Mouse (Mus musculus) CH12.LX (cell line): ENCODE data around the gene Lamp1. TPM values are rescaled to one million over a fixed set of nuclear protein-coding genes. Genes with fewer than 3 reads are reported as not detected.
A peak's percentile ranks its signal among the peaks of the same experiment; 100 is the strongest.

Experiments used
- DNase-seq: peaks from one replicate; pipeline ENCODE4 v3.0.0-alpha.2; 2013; ENCODE audit errors: extremely low read depth
- H3K27ac ChIP-seq: 2 replicates; pipeline ENCODE4 v1.5.1; 2012; ENCODE audit warnings: low read depth, mild to moderate bottlenecking, control low read depth, moderate library complexity; ENCODE audit not compliant: insufficient read depth
- H3K27me3 ChIP-seq: replicated peaks from 2 replicates; pipeline ENCODE3; 2012; ENCODE audit warnings: inconsistent platforms
- H3K36me3 ChIP-seq, 2 experiments: replicated peaks in 1 of 2; 2 replicates each; pipeline versions ENCODE3 to v1.6.1; 2012; ENCODE audit warnings: inconsistent platforms in 1 of 2, low read length in 1 of 2, mild to moderate bottlenecking in 1 of 2, mixed read lengths in 1 of 2, moderate library complexity in 1 of 2; ENCODE audit not compliant: control insufficient read depth in 1 of 2, insufficient read depth in 1 of 2
- H3K4me1 ChIP-seq, 2 experiments: 2 replicates each; pipeline ENCODE4 v1.6.1; 2012; ENCODE audit warnings: inconsistent platforms in 1 of 2, moderate library complexity in 1 of 2; ENCODE audit not compliant: insufficient read depth in 2 of 2, control insufficient read depth in 1 of 2
- H3K4me2 ChIP-seq: 2 replicates; pipeline ENCODE4 v1.6.1; 2012; ENCODE audit warnings: low read depth, mild to moderate bottlenecking, control low read depth; ENCODE audit not compliant: poor library complexity, insufficient read depth, severe bottlenecking
- H3K4me3 ChIP-seq, 3 experiments: fragments of 150-350 bp in 1 of 3; sonication (generic) in 1 of 3; replicated peaks in 1 of 3; 2 replicates each; pipeline versions ENCODE3 to v1.5.1; 2011 to 2012; ENCODE audit warnings: low read depth in 2 of 3, low read length in 2 of 3, mild to moderate bottlenecking in 2 of 3, moderate library complexity in 2 of 3, control low read depth in 1 of 3, improper control_type of control experiment in 1 of 3, inconsistent platforms in 1 of 3, mixed read lengths in 1 of 3; ENCODE audit not compliant: poor library complexity in 1 of 3
- H3K79me2 ChIP-seq: replicated peaks from 2 replicates; pipeline ENCODE4 v1.6.1; 2012; ENCODE audit warnings: mild to moderate bottlenecking, moderate library complexity; ENCODE audit not compliant: control insufficient read depth, poor library complexity, insufficient read depth, severe bottlenecking; ENCODE audit errors: extremely low read depth
- H3K9ac ChIP-seq: 2 replicates; pipeline ENCODE4 v1.6.1; 2012; ENCODE audit warnings: low read depth, mild to moderate bottlenecking, control low read depth, moderate library complexity; ENCODE audit not compliant: insufficient read depth
- H3K9me3 ChIP-seq: replicated peaks from 2 replicates; pipeline ENCODE3; 2012; ENCODE audit warnings: low read length, inconsistent platforms, mixed read lengths
- BHLHE40 ChIP-seq: IDR thresholded peaks from 2 replicates; pipeline ENCODE4 v1.6.1; 2011; ENCODE audit warnings: mild to moderate bottlenecking, low read depth, low read length, improper control_type of control experiment
- CTCF ChIP-seq, 2 experiments: IDR thresholded peaks in 1 of 2; conservative IDR thresholded peaks in 1 of 2; 2 replicates each; pipeline ENCODE4 v1.5.1; 2011 to 2012; ENCODE audit warnings: low read depth in 2 of 2, low read length in 2 of 2, improper control_type of control experiment in 1 of 2, inconsistent platforms in 1 of 2, mild to moderate bottlenecking in 1 of 2, moderate library complexity in 1 of 2
- EP300 ChIP-seq: IDR thresholded peaks from 2 replicates; pipeline ENCODE4 v1.6.1; 2011; ENCODE audit warnings: low read length, improper control_type of control experiment
- ETS1 ChIP-seq: conservative IDR thresholded peaks from 2 replicates; pipeline ENCODE4 v1.6.1; 2012; ENCODE audit warnings: low read depth, mild to moderate bottlenecking, inconsistent platforms, low read length, improper control_type of control experiment, moderate library complexity
- IRF4 ChIP-seq: IDR thresholded peaks from 2 replicates; pipeline ENCODE4 v1.6.1; 2014; ENCODE audit warnings: low read depth, mild to moderate bottlenecking, inconsistent platforms, low read length, improper control_type of control experiment
- JUN ChIP-seq: IDR thresholded peaks from 2 replicates; pipeline ENCODE4 v1.6.1; 2011; ENCODE audit warnings: low read depth, mild to moderate bottlenecking, low read length, improper control_type of control experiment, moderate library complexity; ENCODE audit not compliant: insufficient read depth
- JUND ChIP-seq: conservative IDR thresholded peaks from 2 replicates; pipeline ENCODE4 v1.6.1; 2011; ENCODE audit warnings: low read depth, low read length, improper control_type of control experiment
- KAT2A ChIP-seq: IDR thresholded peaks from 2 replicates; pipeline ENCODE4 v1.6.1; 2012; ENCODE audit warnings: low read length, improper control_type of control experiment, inconsistent platforms; ENCODE audit not compliant: insufficient replicate concordance
- MAX ChIP-seq: IDR thresholded peaks from 2 replicates; pipeline ENCODE4 v1.6.1; 2011; ENCODE audit warnings: low read length, improper control_type of control experiment
- MAZ ChIP-seq: IDR thresholded peaks from 2 replicates; pipeline ENCODE4 v1.6.1; 2012; ENCODE audit warnings: low read depth, mild to moderate bottlenecking, inconsistent platforms, low read length, improper control_type of control experiment, moderate library complexity
- MXI1 ChIP-seq: IDR thresholded peaks from 2 replicates; pipeline ENCODE4 v1.6.1; 2011; ENCODE audit warnings: mild to moderate bottlenecking, low read depth, low read length, improper control_type of control experiment
- NELFE ChIP-seq: IDR thresholded peaks from 2 replicates; pipeline ENCODE4 v1.6.1; 2011; ENCODE audit warnings: low read depth, low read length, improper control_type of control experiment
- NRF1 ChIP-seq: IDR thresholded peaks from 2 replicates; pipeline ENCODE4 v1.6.1; 2014; ENCODE audit warnings: low read depth, mild to moderate bottlenecking, inconsistent platforms, low read length, improper control_type of control experiment, moderate library complexity
- POLR2A ChIP-seq: IDR thresholded peaks from 2 replicates; pipeline ENCODE4 v1.6.1; 2011; ENCODE audit warnings: low read depth, mild to moderate bottlenecking, improper control_type of control experiment, low read length
- SIN3A ChIP-seq: IDR thresholded peaks from 2 replicates; pipeline ENCODE4 v1.6.1; 2012; ENCODE audit warnings: low read length, improper control_type of control experiment, inconsistent platforms
- TCF12 ChIP-seq: IDR thresholded peaks from 2 replicates; pipeline ENCODE4 v1.6.1; 2014; ENCODE audit warnings: low read depth, mild to moderate bottlenecking, inconsistent platforms, low read length, improper control_type of control experiment
- USF2 ChIP-seq: conservative IDR thresholded peaks from 2 replicates; pipeline ENCODE4 v1.6.1; 2011; ENCODE audit warnings: low read depth, low read length, improper control_type of control experiment
- dilution Hi-C: fragments of 300-500 bp; cut with MboI; formaldehyde crosslinking; loops from 2 replicates; pipeline ENCODE4 v1.14.3; 2020; ENCODE audit warnings: low sequenced_read_pairs; ENCODE audit not compliant: extremely low pct_unique_long_range_greater_than_20kb, extremely low pct_ligation_motif_present
- in situ Hi-C: fragments of 300-500 bp; cut with MboI; formaldehyde crosslinking; loops from 3 replicates; pipeline ENCODE4 v1.14.3; 2019; ENCODE audit warnings: low sequenced_read_pairs, low pct_ligation_motif_present, low pct_unique_long_range_greater_than_20kb, mixed read lengths
- polyA plus RNA-seq: library from polyadenylated mRNA; unstranded; fragments of >175 nt; gene quantifications from 2 replicates; pipeline ENCODE4 v1.2.1, GENCODE M21; 2012; ENCODE audit warnings: low read depth; ENCODE audit not compliant: insufficient read length
- total RNA-seq, 2 experiments: library from RNA; depleted of rRNA; stranded (reverse); fragments of 300-350 nt in 1 of 2; fragments of >200 nt in 1 of 2; gene quantifications; 2 replicates each; pipeline ENCODE4 v1.2.3; 2012 to 2014

The Lamp1 gene
- total and polyA plus RNA-seq, 3 experiments, result 56.7 to 69.4 (median 64.3) TPM

GRCm38 (mm10) chr8:13113232-13113631 is 45.7 kb upstream of the Lamp1 start:
- Histone ChIP-seq H3K27me3 (no peaks in the 10 kb centered on the region), H3K79me2 (no peaks in the 10 kb centered on the region), H3K36me3 (peaks cover 3 to 46% of the 10 kb centered on the region in 2 experiments), H3K9ac (no peak overlapping the region), H3K4me1 (peaks cover 6 to 19% of the 10 kb centered on the region in 2 experiments; a peak in 3 of 4 replicates), H3K4me2 (no peak overlapping the region), H3K27ac (no peak overlapping the region), H3K4me3 (no peak overlapping the region), H3K9me3 (no peaks in the 10 kb centered on the region)
- TF ChIP-seq JUND (no peak), IRF4 (0 out of 2 replicates have a peak, but pooled peaks have one; percentile 11), EP300 (peak; percentile 40; the same call in 1 of the 2 replicates), KAT2A (no peak)
- in situ Hi-C loops, result no loop called here
- DNase-seq, result peak; percentile 60
- dilution Hi-C loops, result no loop called here

- Histone ChIP-seq H3K79me2 (no peaks in the 10 kb centered on the region), H3K36me3 (peaks cover 6 to 49% of the 10 kb centered on the region in 2 experiments), H3K27ac (no peak overlapping the region), H3K4me2 (no peak overlapping the region), H3K4me3 (no peak overlapping the region), H3K27me3 (no peaks in the 10 kb centered on the region), H3K9ac (no peak overlapping the region), H3K4me1 (peaks cover 6 to 19% of the 10 kb centered on the region in 2 experiments; a peak in 3 of 4 replicates), H3K9me3 (no peaks in the 10 kb centered on the region)
- dilution Hi-C loops (no loop called here), in situ Hi-C loops (no loop called here)
- TF ChIP-seq ETS1, result no peak
- no peak for TF ChIP-seq SIN3A
- DNase-seq, result no peak
Observed at GRCm38 (mm10) chr8:13117096-13117495, 41.9 kb upstream of the Lamp1 start.

GRCm38 (mm10) chr8:13118516-13118915 is 40.4 kb upstream of the Lamp1 start:
- Histone ChIP-seq H3K9me3 (no peaks in the 10 kb centered on the region), H3K9ac (no peak overlapping the region), H3K36me3 (peaks cover 8 to 56% of the 10 kb centered on the region in 2 experiments), H3K79me2 (no peaks in the 10 kb centered on the region), H3K4me2 (no peak overlapping the region), H3K4me3 (no peak overlapping the region), H3K4me1 (peaks cover 0 to 4% of the 10 kb centered on the region in 2 experiments; a peak in 3 of 4 replicates), H3K27me3 (no peaks in the 10 kb centered on the region), H3K27ac (no peak overlapping the region)
- DNase-seq, result no peak
- TF ChIP-seq CTCF (conservative IDR thresholded peaks at IDR 0.05 in 1 of 2, IDR thresholded peaks at IDR 0.05 in 1 of 2; ENCODE audit: low read depth in 2 of 2, low read length in 2 of 2), result no peak
- TF ChIP-seq MAZ, result no peak
- TF ChIP-seq NELFE, result no peak
- TF ChIP-seq MXI1, result no peak
- TF ChIP-seq NRF1, result no peak
- TF ChIP-seq EP300, result no peak
- no peak for TF ChIP-seq USF2
- TF ChIP-seq MAX, result no peak
- no peak for TF ChIP-seq POLR2A
- no peak for TF ChIP-seq BHLHE40
- no peak for TF ChIP-seq TCF12
- TF ChIP-seq JUN, result no peak
- TF ChIP-seq JUND, result no peak
- in situ Hi-C loops, result no loop called here
- dilution Hi-C loops, result no loop called here
